Mouse (Mus musculus): ENCODE measurements around the gene Snrnp27. TPM values are rescaled to one million over a fixed set of nuclear protein-coding genes. Genes with fewer than 3 reads are reported as not detected.

Snrnp27 gene
- total RNA-seq, 2 experiments from 2014 or later: 32.1 to 65.8 TPM

- no peak for ATAC-seq (replicated peaks; ENCODE audit: low FRiP score, poor library complexity, severe bottlenecking)
Observed at GRCm38 (mm10) chr6:86665560-86666307, 18.6 kb downstream of the Snrnp27 start.

DNA sequence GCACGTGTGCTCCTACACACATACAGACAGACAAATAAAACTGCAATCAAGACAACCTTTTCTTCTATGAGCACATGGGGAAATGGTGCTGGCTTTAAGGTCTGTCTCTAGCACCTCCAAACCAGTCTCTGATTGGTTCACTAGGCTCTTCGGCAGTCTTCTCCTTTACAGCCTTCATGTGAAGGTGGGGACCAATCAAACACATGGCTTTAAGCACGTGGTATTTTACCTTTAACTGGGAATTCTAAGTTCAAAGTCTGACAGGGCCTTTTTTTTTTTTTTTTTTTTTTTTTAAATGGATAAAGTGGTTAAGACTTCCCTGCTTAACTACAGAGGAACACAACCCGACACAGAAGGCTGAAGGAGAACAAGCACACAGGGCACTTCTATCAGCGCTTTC lies 19.2 kb downstream of the Snrnp27 start:
- no peak for ATAC-seq (replicated peaks; ENCODE audit: low FRiP score, poor library complexity, severe bottlenecking)

DNA sequence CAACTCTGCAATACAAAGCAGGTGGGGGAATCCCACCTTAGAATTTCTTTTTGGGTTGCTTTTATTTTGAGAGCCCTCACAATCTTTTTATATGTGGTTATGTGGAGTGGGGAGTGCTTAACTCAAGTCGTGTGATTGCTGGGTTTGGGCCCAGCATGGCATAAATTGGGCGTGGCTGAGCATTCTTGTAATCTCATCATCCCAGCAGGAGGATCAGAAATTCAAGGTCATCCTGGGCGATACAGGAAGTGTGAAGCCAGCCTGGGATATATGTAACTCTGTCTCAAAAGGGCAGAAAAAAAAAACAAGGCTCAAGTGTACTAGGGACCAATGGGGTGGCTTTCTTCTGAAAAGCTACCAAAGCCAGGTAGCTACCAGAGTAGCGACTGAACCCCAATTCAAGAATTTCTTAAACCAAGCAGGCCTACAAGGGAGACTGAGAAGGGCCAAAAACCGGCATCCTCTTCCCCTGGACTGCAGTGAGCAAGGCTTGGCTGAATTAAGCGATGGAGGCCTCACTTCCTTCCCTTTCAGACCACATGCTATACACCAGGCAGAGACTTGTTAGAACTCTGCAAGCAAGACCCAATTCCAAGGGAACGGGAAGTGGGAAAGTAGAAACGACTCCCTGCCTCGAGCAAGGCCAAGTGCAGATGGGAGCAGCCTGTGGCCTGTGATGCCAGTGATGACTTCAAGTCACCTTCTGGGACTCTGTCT lies 24.0 kb downstream of the Snrnp27 start:
- peak; percentile 89 for ATAC-seq (replicated peaks; ENCODE audit: low FRiP score, poor library complexity, severe bottlenecking)

DNA sequence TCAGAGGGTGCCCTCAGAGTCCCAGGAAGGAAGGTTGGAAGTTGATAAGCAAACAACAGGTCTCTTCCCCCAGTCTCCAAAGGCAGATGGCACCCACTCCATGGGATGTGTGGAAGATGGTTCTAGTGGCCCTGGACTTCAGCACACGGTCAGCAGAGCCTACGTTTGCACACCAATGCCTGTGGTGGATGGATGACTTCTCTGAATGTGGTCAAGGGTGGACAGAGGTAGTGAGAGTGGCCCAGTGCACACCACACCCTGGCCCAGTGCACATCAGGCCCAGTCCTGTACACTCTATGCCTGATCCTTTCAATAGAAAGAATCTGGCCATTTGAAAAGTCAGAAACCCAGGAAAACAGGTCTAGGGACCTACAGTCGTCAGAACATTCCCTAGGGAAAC lies 25.8 kb downstream of the Snrnp27 start:
- ATAC-seq (replicated peaks; ENCODE audit: low FRiP score, poor library complexity, severe bottlenecking): no peak

- no peak for ATAC-seq (replicated peaks; ENCODE audit: low FRiP score, poor library complexity, severe bottlenecking)
Observed at GRCm38 (mm10) chr6:86654270-86654916, 29.9 kb downstream of the Snrnp27 start.

DNA sequence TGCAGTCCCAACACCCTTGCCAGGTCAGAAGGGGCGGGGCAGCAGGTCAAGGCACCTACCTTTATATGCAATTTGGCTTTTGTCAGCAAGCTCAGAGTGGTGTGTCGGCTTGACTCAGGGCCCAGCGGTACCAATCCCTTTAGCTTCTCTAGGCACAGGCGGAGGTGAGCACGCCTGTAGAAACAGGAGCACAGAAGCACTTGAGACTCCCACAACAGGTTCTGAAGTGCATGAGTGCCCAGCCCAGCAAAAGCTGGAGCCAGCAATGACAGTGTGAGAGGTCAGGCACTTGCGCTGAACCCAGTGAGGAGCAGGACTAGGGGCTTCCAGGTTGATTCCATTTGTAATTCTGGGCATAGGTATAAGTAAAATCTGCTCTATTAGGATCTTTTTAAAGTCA lies 31.3 kb downstream of the Snrnp27 start:
- no peak for ATAC-seq (replicated peaks; ENCODE audit: low FRiP score, poor library complexity, severe bottlenecking)

- ATAC-seq (replicated peaks; ENCODE audit: low FRiP score, poor library complexity, severe bottlenecking): no peak
Observed at GRCm38 (mm10) chr6:86646143-86646542, 38.2 kb downstream of the Snrnp27 start.

DNA sequence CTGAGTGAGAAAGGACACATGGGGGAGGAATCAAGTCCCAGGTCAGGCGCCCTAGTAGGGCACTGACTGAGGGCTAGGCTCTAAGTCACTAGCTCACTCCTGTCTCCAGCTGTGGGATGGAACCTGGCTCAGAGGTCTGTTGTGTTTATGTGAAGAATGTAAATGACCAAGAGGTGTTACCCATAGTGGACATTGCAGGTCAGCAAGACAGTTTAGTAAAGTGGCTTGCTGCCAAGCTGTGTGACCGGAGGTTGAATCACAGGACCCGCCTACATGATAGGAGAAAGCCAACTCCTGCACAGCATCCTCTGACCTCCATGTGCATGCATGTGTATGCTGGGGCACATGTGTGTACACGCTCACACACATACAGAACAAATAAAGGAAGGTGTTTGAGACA lies 38.8 kb downstream of the Snrnp27 start:
- ATAC-seq (replicated peaks; ENCODE audit: low FRiP score, poor library complexity, severe bottlenecking): no peak

- no peak for ATAC-seq (replicated peaks; ENCODE audit: low FRiP score, poor library complexity, severe bottlenecking)
Observed at GRCm38 (mm10) chr6:86644775-86645400, 39.4 kb downstream of the Snrnp27 start.

- no peak for ATAC-seq (replicated peaks; ENCODE audit: low FRiP score, poor library complexity, severe bottlenecking)
Observed at GRCm38 (mm10) chr6:86641716-86642115, 42.6 kb downstream of the Snrnp27 start.

- no peak for ATAC-seq (replicated peaks; ENCODE audit: low FRiP score, poor library complexity, severe bottlenecking)
Observed at GRCm38 (mm10) chr6:86640776-86641175, 43.5 kb downstream of the Snrnp27 start.

GRCm38 (mm10) chr6:86640161-86640560 lies 44.2 kb downstream of the Snrnp27 start:
- ATAC-seq (replicated peaks; ENCODE audit: low FRiP score, poor library complexity, severe bottlenecking): peak; percentile 21

- ATAC-seq (replicated peaks; ENCODE audit: low FRiP score, poor library complexity, severe bottlenecking): peak; percentile 71
Observed at GRCm38 (mm10) chr6:86639180-86640160, 44.9 kb downstream of the Snrnp27 start.

DNA sequence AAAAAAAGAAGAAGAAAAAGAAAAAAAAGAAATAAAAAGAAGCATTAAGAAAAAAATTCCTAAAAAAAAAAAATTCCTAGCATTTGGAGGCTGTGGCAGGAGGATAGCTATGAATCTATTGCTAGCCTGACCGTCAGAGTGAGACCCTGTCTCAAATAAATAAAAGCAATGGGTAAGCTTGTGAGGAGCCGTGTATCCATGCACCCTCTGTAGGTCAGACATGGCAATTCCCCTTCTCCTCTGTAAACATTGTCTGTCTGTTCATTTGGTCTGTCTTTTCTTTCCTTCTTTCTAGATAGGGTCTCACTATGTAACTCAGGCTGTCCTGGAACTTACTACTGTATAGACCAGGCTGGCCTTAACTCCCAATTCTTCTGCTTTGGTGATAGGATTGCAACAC lies 45.9 kb downstream of the Snrnp27 start:
- ATAC-seq (replicated peaks; ENCODE audit: low FRiP score, poor library complexity, severe bottlenecking): no peak

- no peak for ATAC-seq (replicated peaks; ENCODE audit: low FRiP score, poor library complexity, severe bottlenecking)
Observed at GRCm38 (mm10) chr6:86637860-86638259, 46.5 kb downstream of the Snrnp27 start.

DNA sequence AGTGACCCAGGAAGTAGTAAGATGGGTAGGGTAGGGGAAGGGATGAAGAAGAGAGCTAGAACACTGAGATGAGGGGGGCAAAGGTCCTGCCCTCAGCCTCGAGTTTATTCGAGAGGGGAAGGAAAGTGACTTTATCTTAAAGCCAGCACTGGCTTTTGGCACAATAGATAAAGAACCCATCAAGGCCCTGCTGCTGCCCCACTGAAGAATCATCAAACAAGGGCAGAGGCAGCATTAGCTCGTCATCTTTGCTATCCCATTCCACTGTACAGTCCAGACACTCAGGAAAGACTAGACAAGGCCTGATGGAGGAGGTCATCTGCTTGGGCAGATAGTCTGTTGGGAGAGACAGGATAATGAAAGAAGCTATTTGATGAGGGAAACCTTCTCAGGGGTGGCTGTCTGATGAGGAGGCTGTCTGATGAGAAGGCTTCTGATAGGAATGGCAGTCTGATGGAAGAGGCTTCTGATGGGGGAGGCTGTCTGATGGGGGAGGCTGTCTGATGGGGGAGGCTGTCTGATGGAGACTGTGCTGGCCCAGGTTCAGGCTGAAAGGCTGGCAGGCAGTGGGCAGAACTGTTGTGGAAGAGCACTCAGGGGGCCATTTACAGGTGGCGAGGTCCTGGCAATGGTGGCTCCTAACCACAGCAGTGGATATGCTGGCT lies 47.0 kb downstream of the Snrnp27 start:
- ATAC-seq (replicated peaks; ENCODE audit: low FRiP score, poor library complexity, severe bottlenecking): peak; percentile 47

DNA sequence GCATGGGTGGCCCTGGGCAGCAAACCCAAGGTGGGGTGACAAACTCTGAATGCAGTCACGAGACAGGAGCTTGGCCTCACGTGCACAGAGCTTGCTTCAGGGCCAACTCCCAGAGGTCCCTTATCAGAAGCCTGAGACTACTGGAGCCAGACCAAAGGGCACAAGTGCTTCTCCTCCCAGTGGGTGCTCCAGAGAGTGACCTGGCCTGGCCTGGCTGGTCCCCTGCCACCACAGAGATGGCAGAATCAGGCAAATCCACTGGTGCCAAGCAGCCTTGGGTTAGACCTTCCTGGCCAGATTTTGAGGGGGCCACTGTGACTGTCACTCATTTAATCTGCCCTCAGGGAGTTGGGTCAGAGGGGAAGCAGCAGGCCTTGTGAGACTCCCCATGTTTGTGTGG lies 47.8 kb downstream of the Snrnp27 start:
- peak; percentile 66 for ATAC-seq (replicated peaks; ENCODE audit: low FRiP score, poor library complexity, severe bottlenecking)

- ATAC-seq (replicated peaks; ENCODE audit: low FRiP score, poor library complexity, severe bottlenecking): no peak
Observed at GRCm38 (mm10) chr6:86630141-86630540, 54.2 kb downstream of the Snrnp27 start.

DNA sequence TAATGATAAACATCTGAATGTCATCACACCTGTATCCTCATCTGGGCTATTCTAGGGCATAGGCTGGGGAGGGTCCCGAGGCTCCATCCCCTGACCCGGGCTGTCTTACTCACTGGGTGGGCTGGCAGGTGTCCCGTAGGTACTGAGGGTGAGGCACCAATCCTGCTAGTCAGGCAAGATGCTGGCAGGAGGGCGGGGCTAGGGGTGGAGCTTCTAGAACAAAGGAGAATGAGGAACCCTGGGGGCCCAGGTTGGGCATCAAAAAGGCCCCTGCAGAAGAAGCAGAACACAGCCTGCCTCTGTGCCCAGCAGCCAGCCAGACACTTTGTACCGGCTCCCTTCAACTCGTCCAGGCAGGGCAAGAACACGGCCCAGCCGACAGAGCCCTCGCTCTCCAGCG lies 56.4 kb downstream of the Snrnp27 start, which contains the start of gene Asprv1:
Gene Asprv1, plus strand, starts transcription at position 219 of the 400 bp plus-strand sequence.
- ATAC-seq (replicated peaks; ENCODE audit: low FRiP score, poor library complexity, severe bottlenecking): no peak
